Mouse (Mus musculus) adrenal gland, adult 18-20 months (tissue): ENCODE measurements around the gene Ccr10. TPM values are rescaled to one million over a fixed set of nuclear protein-coding genes. Genes with fewer than 3 reads are reported as not detected.
"Not testable (repeated sequence)": the region's sequence is repeated elsewhere in the genome, so short reads cannot be mapped to it uniquely, and the experiment has no call there.

Experiments used
- DNase-seq, 2 experiments: peaks; one replicate each; pipeline ENCODE4 v3.0.0; 2021 to 2022; ENCODE audit warnings: low spot score in 2 of 2
- microRNA-seq, 2 experiments: library from miRNA; unstranded; fragments of <30 nt; microRNA quantifications; one replicate each; pipeline ENCODE4 v1.2.0; 2021; ENCODE audit warnings: borderline number of aligned reads in 2 of 2
- total RNA-seq, 2 experiments: library from RNA; stranded (reverse); gene quantifications; 1 replicate in 1 of 2; 2 replicates in 1 of 2; pipeline ENCODE4 v1.2.3; 2021

Ccr10 gene
- total RNA-seq, 2 experiments from 2014 or later = 0.51 TPM; not detected in 1

DNA sequence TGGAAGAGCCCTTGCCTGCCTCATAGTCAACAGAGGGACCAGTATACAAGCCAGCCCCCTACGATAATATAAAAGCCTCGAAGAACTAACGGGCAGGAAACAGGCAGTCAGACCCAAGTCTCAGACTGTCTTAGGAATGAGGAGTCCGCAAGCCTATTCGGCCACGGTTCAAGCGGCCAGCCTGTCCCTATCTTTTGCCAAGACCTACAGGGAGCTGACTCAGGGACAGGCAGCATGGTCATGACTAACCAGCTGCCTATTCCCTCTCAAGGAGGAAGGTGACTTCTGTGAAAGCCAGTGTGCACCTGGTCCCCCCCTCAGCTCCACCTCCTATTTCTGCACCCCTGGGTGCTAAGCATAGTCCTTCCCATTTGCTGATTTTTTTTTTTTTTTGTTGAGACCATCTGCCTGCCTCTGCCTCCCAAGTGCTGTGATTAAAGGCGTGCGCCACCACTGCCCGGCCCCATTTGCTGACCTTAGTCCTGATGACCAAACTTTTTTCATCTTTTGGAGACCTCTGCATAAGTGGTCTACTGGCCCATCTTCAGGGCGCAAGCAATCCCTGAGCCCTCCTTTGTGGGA, 46.2 kb downstream of the Ccr10 start:
- no peak for DNase-seq

DNA sequence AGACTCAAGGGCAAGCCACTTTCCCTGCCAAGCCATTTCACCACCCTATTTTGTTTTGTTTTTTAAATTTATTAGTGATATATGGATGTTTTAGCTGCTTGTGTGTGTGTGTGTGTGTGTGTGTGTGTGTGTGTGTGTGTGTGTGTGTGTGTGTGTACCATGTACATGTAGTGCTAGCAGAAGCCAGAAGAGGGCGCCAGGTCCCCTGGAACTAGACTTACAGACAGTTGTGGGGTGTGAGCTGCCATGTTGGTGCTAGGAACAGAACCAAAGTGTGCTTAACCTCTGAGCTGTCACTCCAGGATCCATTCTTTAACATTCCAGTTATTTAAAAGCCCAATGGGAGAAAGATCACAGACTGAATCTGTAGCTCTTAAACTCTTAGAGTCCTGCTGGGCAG, 48.2 kb downstream of the Ccr10 start:
- DNase-seq = no peak

DNA sequence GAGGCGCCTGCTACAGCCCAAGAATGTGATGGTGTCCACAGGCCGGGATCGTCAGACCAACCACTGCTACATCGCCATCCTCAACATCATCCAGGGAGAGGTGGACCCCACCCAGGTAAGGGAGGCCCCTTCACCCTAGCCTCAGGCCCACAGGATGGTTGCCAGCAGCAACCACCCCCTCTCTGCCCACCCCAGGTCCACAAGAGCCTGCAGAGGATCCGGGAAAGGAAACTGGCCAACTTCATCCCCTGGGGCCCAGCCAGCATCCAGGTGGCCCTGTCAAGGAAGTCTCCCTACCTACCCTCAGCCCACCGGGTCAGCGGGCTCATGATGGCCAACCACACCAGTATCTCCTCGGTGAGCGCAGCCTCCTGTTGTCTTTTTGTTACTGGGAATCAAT, 50.2 kb downstream of the Ccr10 start:
- not testable (repeated sequence) for DNase-seq

DNA sequence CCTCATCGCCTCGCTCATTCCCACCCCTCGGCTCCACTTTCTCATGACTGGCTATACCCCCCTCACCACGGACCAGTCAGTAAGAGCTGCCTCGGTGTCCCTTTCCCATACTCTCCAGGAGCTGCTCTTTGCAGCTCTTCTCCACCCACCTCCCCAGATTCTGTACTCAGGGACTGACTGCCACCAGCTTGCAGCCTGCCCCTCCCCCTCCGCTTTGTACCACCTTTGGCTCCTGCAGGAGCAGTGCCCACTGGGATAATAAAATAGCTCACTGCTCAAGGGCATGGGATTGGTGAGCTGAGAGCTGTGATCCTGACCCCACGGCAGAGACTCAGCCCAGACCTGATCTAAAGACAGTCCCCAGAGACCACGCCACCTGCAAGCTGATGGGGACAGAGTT, 50.7 kb downstream of the Ccr10 start:
- DNase-seq = not testable (repeated sequence)

Small RNAs within 50 kb of the gene (microRNA-seq; reads per million reads assigned to microRNA genes)
- 0 reads per million in 2 experiments for gene Gm27626

Other genes starting within 250 kb of the Ccr10 start
- gene Stat3, start 235.9 kb downstream of the Ccr10 start, total RNA-seq = 100 to 1,000 TPM in 1 of 2 experiments, 10 to 100 TPM in 1; 87.0 to 102 TPM
- gene Cavin1, start 204.6 kb downstream of the Ccr10 start, total RNA-seq = 100 to 1,000 TPM; 296 to 352 TPM
- gene Atp6v0a1, start 166.0 kb downstream of the Ccr10 start, total RNA-seq = 100 to 1,000 TPM; 120 to 176 TPM
- gene Naglu, start 105.4 kb downstream of the Ccr10 start, total RNA-seq = 10 to 100 TPM; 25.8 to 39.0 TPM
- gene Hsd17b1, start 97.0 kb downstream of the Ccr10 start, total RNA-seq = 1 to 10 TPM; 1.2 to 2.0 TPM
- gene Coasy, start 92.9 kb downstream of the Ccr10 start, total RNA-seq = 10 to 100 TPM; 84.4 to 94.1 TPM
- 10 to 100 TPM; 46.5 to 61.8 TPM for gene Mlx, start 88.2 kb downstream of the Ccr10 start, total RNA-seq
- gene Psmc3ip, start 80.0 kb downstream of the Ccr10 start, total RNA-seq = 1 to 10 TPM; 2.8 to 3.8 TPM
- gene Retreg3, start 55.5 kb downstream of the Ccr10 start, total RNA-seq = 10 to 100 TPM; 50.3 to 57.4 TPM
- 10 to 100 TPM; 32.9 to 37.0 TPM for gene Tubg1, start 55.5 kb downstream of the Ccr10 start, total RNA-seq
- gene Tubg2, start 19.5 kb downstream of the Ccr10 start, total RNA-seq = 1 to 10 TPM; 5.9 to 6.4 TPM
- gene Cntnap1, start 4.9 kb downstream of the Ccr10 start, total RNA-seq = 1 to 10 TPM; 6.4 to 7.3 TPM
- gene Plekhh3, start 4.1 kb downstream of the Ccr10 start, total RNA-seq = 10 to 100 TPM; 24.3 to 25.6 TPM
- 10 to 100 TPM; 29.5 to 35.6 TPM for gene Ezh1, start 51.0 kb upstream of the Ccr10 start, total RNA-seq
- gene Ramp2, start 70.6 kb upstream of the Ccr10 start, total RNA-seq = 10 to 100 TPM; 38.3 to 41.4 TPM
- 100 to 1,000 TPM in 1 of 2 experiments, 10 to 100 TPM in 1; 89.3 to 113 TPM for gene Vps25, start 78.3 kb upstream of the Ccr10 start, total RNA-seq
- gene Wnk4, start 85.1 kb upstream of the Ccr10 start, total RNA-seq = 1 to 10 TPM; 4.1 to 4.6 TPM
- gene Cntd1, start 103.6 kb upstream of the Ccr10 start, total RNA-seq = under 1 TPM; 0.33 to 0.99 TPM
- 10 to 100 TPM; 79.9 to 86.3 TPM for gene Coa3, start 103.7 kb upstream of the Ccr10 start, total RNA-seq
- gene Becn1, start 126.8 kb upstream of the Ccr10 start, total RNA-seq = 100 to 1,000 TPM; 151 to 161 TPM
- 100 to 1,000 TPM; 139 to 164 TPM for gene Psme3, start 140.8 kb upstream of the Ccr10 start, total RNA-seq
- gene Aoc2, start 149.6 kb upstream of the Ccr10 start, total RNA-seq = 1 to 10 TPM; 6.0 to 7.0 TPM
- gene Aoc3, start 155.2 kb upstream of the Ccr10 start, total RNA-seq = 100 to 1,000 TPM in 1 of 2 experiments, 10 to 100 TPM in 1; 40.0 to 124 TPM
- 10 to 100 TPM; 13.0 to 27.5 TPM for gene G6pc, start 192.1 kb upstream of the Ccr10 start, total RNA-seq
- gene Aarsd1, start 242.2 kb upstream of the Ccr10 start, total RNA-seq = 10 to 100 TPM; 29.1 to 38.1 TPM
- 1 to 10 TPM; 2.7 to 4.7 TPM for gene Gm27029, start 249.4 kb upstream of the Ccr10 start, total RNA-seq
- gene Rundc1, start 249.6 kb upstream of the Ccr10 start, total RNA-seq = 10 to 100 TPM; 28.2 TPM
- 1 to 10 TPM; 6.1 TPM for gene Ptges3l, start 249.9 kb upstream of the Ccr10 start, total RNA-seq